Mouse (Mus musculus) lung, adult 18-20 months (tissue): ENCODE results near the gene Gkn1.

ENCODE experiments used
- DNase-seq, 2 experiments: peaks; one replicate each; pipeline ENCODE4 v3.0.0; 2022; ENCODE audit warnings: mixed read lengths in 2 of 2

The Gkn1 gene

DNA sequence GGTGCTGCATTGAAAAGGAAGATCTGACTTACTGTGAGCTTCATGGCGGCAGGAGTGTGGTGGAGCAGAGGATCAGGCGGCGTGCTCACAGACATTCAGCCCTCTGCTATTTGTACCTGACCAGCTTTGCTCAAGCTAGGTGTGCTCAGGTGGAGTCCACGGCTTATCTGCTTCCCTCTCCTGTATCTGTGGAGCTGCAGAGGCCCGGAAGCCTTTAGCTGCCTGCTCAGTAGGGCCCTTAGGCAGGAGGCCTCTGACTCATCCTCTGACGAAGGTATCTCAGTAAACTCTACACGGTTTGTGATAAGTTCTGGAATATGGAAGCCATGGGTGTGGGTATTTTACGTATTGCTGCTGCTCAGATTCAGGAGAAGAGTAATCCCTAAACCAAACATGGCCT is at the start of gene Gkn1:
Gene Gkn1 (minus strand): TSS at position 114 of the 400 bp plus-strand sequence.
- DNase-seq: no peak

DNA sequence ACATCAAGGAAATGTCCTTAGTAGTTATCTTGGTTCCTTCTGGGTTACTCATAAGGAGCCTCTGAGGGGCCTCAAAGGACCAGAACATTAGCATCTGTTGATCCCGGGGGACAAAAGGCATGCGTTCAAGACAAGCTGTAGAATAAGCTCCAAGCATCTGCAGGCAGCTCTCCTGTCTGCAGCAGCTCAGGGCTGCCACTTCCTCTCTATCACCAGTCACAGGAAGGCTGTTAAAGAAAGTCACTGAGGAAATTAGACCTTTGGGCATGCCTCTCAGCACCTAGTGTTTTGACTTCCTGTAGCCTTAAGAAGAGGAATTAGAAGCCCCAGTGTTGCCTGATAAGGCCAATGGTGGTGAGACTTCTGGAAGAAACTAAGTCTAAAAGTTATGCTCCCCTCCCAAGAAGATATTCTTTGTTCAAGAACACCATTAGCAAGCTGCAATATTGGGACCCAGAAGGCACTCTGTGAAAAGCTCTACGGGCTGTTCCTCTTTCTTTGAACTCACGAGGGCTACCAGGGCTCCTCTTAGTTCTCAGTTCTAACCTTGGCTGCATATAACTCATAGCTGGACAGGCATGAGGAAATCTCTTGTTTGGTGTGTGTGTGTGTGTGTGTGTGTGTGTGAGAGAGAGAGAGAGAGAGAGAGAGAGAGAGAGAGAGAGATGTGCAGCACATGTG is 49.3 kb upstream of the Gkn1 start:
- DNase-seq: no peak

DNA sequence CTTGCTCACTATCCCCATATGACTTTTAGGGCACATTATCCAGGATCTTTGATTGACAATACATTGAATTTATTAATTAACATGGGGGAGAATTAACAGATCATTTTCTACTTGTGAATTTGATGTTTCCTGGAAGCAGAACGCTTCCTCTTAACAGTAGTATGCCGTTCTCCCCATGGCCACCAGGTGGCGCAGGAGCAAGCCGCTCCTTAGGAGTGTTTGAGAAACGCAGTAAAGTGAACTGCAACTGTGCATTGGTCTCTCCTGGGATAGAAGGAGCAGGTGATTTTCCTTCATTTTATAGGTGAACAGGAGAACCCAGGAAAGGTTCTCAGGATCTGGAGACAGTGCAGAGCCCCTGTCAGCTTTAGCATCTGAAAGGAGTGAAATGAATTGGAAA is 48.4 kb upstream of the Gkn1 start:
- peak; percentile 58 to 68 for DNase-seq

DNA sequence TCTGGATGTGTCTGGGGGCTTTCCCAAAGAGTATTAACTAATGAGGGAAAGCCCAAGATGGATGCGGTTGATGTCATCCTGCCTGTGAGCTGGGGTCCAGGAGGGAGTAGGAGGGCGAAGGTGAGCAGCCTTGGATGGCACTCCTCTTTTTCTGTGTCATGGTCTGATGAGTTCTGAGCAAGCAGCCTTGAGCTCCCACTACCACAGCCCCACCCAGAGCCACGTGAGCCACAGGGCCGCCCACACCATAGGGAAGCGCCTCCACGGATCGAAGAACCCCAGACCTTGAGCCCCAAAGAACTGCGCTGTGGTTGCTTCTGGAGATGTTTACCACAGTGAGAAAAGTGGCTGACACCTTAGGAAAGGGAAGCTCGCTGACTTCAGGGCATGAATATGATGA is 44.0 kb upstream of the Gkn1 start:
- DNase-seq: no peak

DNA sequence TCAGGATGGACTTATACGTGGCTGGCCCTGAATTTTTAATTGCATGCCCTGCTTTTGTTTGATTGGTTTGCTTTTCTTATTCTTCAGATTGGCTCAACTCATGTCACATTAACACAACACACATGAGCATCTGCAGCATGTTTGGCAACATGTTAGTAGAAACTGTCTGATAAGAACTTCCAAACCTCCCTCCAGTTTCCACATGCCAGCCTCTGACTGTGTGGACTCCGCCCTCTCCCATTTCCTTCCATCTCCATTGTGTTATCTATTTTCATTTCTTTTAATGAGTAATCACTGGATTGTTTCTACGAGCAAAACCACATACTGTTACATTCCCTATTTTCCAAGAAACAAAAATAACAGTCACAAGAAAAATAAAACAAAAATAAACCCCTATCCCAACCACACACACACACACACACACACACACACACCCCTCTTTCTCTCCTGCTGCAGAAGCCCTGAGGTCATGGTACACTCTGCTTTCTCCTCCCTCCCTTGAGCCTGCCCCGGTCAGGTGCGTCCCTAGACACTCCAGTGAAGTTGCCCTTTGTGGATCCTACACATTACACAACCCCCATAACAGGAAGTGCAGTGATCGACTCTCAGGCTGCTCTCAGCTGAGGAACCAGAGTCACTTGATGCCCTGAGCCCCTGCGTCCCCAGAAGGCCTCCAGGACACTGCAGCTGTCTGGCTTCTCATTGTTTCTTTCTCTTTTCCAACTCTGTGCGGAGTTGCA is 42.9 kb upstream of the Gkn1 start:
- DNase-seq: peak; percentile 23 to 55

DNA sequence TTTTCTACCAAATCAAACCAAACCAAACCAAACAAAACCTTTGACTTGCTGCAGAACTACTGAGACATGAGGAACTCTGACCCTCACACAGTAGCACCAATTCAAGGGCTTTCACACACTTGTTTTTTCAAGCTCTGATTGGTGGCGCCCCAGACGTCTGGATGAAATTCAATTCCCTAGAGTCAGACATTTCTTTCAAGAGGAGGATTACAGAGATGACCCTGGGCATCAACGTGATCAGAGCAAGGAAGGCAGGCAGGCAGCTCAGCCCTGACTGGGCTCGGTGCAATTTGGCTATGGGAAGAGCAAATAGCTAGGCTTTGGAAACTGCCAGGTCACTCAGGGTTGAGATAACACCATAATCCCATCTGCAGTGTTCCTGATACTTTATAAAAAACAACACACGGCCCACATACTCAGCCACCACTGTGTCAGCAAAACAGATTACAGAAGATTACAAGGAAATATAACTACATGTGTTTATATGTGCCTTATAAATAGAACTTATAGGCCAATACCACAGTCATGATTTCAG is 38.8 kb upstream of the Gkn1 start:
- DNase-seq: no peak

GRCm38 (mm10) chr6:87388877-87389276 is 38.1 kb upstream of the Gkn1 start, which contains the start of gene Gkn3:
Gene Gkn3, minus strand, starts transcription at chr6:87388935.
- DNase-seq: peak in 1 of 2 experiments; percentile 38

DNA sequence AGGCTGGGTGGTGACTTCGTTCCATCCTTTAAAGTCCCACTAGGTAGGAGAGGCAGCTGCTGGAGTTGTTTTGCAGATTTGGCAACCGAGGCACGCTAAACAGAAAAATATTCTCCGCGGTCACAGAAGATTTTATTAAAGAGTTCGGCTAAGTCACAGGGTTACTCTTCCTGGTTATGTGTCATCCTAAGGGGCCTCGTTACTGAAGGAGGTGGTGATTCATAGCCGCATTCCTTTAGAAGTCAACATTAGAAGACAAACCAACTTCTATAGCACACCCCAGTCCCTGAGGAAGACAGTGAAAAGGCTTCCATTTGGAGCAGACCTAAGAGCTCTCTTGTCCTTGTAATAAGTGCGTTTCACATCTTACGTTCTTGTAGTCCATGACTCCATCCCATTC is 35.9 kb upstream of the Gkn1 start:
- DNase-seq: no peak

- DNase-seq: peak; percentile 36 to 63
These were observed 35.5 kb upstream of the Gkn1 start for GRCm38 (mm10) chr6:87386203-87386602.

DNA sequence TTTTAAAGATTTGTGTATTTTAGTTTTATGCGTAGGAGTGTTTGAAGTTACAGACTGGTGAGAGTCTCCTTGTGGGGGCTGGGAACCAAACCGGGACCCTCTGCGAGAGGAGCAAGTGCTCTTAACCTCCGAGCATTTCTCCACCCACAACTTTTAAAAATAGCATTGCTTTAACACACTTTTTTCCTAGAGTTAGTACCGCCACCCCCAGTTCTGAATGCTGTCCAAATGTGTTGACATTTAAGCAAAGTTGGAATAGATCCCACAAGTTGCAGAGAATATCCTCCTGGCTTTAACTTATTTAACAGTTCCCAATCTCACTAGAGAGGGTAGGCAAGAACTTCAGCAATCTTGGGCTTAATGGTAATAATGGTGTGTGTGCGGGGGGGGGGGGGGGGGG is 34.0 kb upstream of the Gkn1 start:
- no peak for DNase-seq

- peak in 1 of 2 experiments; percentile 32 for DNase-seq
These were observed 33.4 kb upstream of the Gkn1 start for GRCm38 (mm10) chr6:87383926-87384691.

DNA sequence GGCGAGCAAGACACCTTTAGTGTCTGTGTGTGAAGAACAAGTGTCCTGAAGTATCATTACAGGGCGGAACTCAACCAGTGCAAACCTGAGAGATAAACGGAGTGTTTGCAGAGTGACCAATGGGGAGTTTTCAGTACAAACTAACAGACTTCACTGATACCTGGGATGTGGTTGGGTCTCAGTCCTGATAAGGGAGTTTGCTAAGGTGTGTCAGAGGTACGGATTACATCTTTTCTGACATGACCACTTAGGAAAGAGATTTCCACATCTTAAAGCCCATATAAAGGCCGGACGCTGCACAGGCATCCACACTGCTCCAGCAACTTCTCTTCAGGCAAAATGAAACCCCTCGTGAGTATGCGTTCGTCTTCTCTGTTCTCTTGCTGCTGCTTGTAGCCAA is 22.3 kb upstream of the Gkn1 start, which contains the start of gene Gkn2:
Gene Gkn2 (plus strand): TSS at position 301 of the 400 bp plus-strand sequence.
- no peak for DNase-seq

DNA sequence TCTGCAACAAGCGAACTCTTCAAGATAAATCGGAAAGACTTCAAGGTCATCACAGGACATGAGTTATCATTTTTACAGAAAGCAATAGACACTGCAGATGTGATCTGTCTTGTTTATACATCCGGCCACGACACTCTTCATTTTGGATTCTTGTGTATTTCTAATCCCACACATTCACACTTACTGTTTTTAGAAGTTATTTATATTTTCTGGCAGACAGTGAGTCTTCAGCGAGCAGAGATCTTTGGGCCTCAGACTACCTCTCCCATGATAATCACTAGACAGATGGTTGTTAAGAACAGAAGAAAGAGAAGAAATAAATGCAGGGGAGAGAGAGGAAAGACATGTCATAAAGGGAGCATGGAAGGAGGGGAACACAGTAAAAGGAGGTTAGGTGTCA is 18.5 kb upstream of the Gkn1 start:
- no peak for DNase-seq

- DNase-seq: no peak
These were observed 3.7 kb upstream of the Gkn1 start for GRCm38 (mm10) chr6:87354441-87354840.

DNA sequence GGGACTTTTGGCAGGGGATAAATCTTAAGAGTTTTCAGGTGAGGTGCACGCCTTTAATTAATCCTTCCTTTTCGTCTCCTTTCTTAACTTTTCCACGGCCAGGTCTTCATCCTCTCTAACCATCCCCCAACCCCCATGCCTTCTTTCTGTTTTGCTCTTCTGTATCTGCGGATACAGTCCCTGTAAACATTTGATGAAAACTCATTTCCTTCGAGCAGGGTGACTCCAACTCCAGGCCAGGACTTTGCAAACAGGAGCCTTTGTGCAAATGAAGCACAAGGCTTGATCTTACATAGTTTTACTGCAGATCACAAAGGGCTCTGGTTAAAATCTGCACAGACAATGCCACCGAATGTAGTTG is 14.8 kb downstream of the Gkn1 start:
- peak; percentile 24 to 35 for DNase-seq

DNA sequence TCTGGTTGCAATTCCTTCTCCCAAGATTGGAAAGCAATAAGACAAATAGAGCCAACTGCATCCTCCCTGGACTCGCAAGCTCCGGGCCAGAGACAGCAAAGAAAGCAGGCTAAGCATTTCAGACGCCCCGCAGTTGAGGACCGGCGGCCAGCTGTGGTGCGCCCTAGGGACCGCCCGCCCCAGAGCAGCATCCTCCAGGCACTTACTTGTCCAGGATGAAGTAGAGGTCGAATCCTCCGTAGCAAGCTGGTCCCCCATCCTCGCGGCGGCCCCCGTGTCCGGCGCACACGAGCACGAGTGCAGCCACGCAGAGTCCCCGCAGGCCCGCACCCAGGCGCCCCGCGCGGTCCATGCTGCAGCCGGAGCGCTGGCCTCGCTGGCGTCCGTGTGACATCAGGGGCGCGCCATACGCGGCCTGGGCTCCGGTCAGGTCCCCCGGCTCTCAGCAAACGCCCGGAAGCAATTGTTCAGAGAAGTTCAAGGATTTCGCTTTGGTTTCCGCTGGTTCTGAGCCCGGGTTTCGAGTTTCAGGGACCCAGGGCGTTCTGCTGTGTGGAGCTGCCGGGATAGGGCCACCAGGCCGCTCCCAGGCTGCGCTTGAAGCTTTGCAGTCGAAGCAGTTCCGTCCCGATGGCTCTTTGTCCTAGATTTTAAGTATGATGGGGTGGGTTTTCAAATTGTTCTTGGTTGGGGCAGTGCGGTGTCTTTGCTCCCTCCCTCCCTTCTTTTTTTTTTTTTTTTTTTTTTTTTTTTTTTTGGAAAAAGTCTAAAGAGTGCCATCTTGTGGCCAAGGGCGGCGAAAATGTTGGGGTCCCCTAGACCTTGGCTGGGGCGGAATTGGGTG is 15.4 kb downstream of the Gkn1 start, which contains the start of gene Antxr1:
Gene Antxr1 (minus strand): TSS at position 731 of the 844 bp plus-strand sequence.
- peak; percentile 53 to 60 for DNase-seq

GRCm38 (mm10) chr6:87334361-87335090 is 16.2 kb downstream of the Gkn1 start:
- DNase-seq: peak; percentile 27 to 56

DNA sequence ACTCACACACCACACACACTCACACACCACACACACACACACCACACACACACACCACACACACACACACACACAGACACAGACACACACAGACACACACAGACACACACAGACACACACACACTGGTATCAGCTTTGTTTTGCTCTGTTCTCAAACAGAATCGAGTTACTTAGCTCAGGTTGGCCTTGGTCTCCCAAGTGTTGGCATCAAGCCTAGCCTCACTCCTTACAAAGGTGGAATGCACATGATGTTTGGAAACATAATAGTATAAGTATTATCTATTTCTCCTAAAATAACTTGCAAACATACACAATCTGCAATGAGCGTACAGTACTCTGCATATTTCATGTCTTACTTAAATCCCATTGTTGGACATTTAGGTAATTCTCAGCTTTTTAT is 18.4 kb downstream of the Gkn1 start:
- no peak for DNase-seq

GRCm38 (mm10) chr6:87328265-87329173 is 22.2 kb downstream of the Gkn1 start:
- DNase-seq: peak in 1 of 2 experiments; percentile 52

DNA sequence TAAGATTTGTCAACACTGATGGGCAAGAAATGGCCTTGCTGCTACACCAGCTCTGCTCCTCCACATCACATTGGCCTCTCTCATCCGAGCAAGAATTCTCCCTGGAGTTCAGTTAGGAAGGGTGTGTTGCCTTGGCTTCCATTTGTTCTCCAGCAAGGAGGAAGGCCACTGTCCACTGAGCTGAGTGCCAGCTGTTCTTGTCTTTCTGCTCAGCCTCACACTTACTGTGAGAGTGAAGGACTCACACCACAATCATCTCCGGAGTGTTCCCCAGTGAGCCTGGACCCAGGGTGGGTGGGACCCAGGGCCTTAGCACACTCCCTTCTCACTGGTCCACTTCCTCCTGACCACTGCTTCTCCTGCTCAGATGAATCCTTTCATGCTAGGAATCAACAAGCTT is 23.8 kb downstream of the Gkn1 start:
- no peak for DNase-seq
